Mouse (Mus musculus): ENCODE data around the gene Olfr328.
"Not testable (repeated sequence)": the region's sequence is repeated elsewhere in the genome, so short reads cannot be mapped to it uniquely, and the experiment has no call there.

DNA sequence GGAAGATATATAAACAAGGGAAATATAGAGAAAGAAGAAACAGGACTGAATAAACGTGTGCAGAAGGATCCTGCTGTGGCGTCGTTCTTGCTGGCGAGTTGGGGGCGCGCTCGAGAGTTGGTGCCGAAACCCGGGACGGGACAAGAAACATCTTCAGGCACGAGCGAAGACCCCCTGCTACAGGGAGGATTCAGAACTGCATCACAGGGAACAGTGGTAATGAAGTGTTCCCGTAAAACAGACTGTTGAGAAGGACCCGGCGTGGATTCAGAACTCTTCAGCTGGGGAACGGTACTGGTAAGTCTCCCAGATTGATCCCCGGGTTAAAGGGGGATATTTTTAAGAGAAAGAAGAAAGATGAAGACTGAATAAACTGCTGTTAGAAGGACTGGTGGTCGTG, 36.5 kb downstream of the Olfr328 start:
- not testable (repeated sequence) for TF ChIP-seq CTCF (IDR thresholded peaks at IDR 0.05; ENCODE audit: low read depth); EP300 (optimal IDR thresholded peaks at IDR 0.05)
